Mouse (Mus musculus) thymus, adult 2 months (tissue): ENCODE data around the gene Lekr1.

Experiments used
- CTCF ChIP-seq: fragments of 200-500 bp; IDR thresholded peaks from 2 replicates; pipeline ENCODE4 v1.5.1; 2012; ENCODE audit warnings: mild to moderate bottlenecking, control low read depth, low read length, moderate library complexity, borderline replicate concordance; ENCODE audit not compliant: control insufficient read depth, poor library complexity, insufficient read depth; ENCODE audit errors: extremely low read depth
- POLR2A ChIP-seq: fragments of 200-500 bp; IDR thresholded peaks from 2 replicates; pipeline ENCODE4 v1.6.1; 2012; ENCODE audit warnings: mild to moderate bottlenecking, low read length, control low read depth, moderate library complexity; ENCODE audit not compliant: control insufficient read depth, poor library complexity, insufficient read depth; ENCODE audit errors: extremely low read depth

DNA sequence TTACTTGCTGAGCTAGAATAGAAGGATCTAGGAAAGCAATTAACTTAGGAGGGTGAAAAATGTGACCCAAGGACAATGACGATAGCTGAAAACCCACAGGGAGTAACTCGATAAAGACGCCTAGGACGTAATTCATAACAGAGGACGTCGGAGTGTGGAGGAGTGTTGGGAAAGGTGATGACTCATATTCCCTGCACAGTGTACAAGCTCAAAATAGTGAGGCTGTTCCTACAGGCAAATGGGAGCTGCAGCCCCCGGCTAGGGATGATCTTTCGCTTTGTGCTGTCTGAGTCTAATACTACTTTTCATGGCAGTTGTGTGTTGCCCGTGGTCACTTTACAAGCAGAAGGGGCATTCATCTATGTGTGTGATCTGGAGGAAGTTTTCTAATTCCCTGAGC lies 30.0 kb upstream of the Lekr1 start:
- TF ChIP-seq CTCF = no peak
- no peak for TF ChIP-seq POLR2A
